ENCODE assay signal across 9 mouse cellular contexts in the genomic region with DNA sequence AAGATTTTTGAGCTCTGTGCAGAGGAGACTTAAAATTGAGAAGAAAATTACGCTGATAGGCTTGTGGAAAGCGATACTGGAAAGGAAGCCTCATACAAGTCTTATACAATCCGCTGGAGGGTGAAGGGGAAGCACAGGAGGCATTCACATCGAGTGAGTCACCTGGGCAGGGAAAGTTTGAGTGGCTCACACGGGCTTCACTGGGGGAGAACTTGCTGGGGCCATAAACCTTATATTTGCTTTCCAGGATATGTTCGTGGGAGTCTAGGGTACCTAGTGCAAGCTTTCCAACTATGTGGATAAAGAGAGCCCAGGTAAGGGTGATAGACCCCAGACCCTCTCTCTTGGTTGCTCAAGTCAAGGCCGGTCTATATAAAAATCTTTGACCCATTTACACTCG.
DNase-seq lines count a peak whose midpoint lies in the region; ATAC-seq lines count a peak whose summit lies in the region.
"Had no signal": no experiment of that assay in that cellular context is flagged by ENCODE, and none has a peak within 500 bp of the region (broad histone marks: within the 10 kb centered on the region; RNA-seq: fewer than 3 reads in every experiment).

No protein-coding gene starts in this region.

- no peaks in the 10 kb centered on the region for H3K27me3 ChIP-seq in hindbrain, embryonic 16.5 days (replicated peaks; ENCODE audit: control insufficient read depth, insufficient read depth, low read length)

- H3K4me2 ChIP-seq in hindbrain, embryonic 16.5 days (ENCODE audit: low read length): peak overlapping the region; percentile 42

- no peak for ATAC-seq in hindbrain, embryonic 16.5 days

- 12% methylated on average over 8 of the region's 8 CpGs for whole genome bisulfite sequencing in hindbrain, embryonic 16.5 days

- H3K36me3 ChIP-seq in hindbrain, embryonic 16.5 days (ENCODE audit: control insufficient read depth, insufficient read depth, low read length): no peaks in the 10 kb centered on the region

- no peak overlapping the region for H3K4me3 ChIP-seq in hindbrain, embryonic 16.5 days (ENCODE audit: low read length)

- H3K27ac ChIP-seq in hindbrain, embryonic 16.5 days (ENCODE audit: low read depth, low read length): no peak overlapping the region

- DNase-seq in urinary bladder, postnatal 14 days (ENCODE audit: low spot score): peak; percentile 50
- DNase-seq in urinary bladder, postnatal 4 days (ENCODE audit: low spot score in 2 of 2): no peak
- peak; percentile 25 for DNase-seq in lung, postnatal 10 days
- DNase-seq in adrenal gland, postnatal 14 days: no peak
- no peak for DNase-seq in cerebellum, adult 11-12 months
- no peak for DNase-seq in thymus, postnatal 4 days
- DNase-seq in right cerebral cortex, postnatal 25 days: no peak
- DNase-seq: cerebellum, postnatal 25 days had no signal

- no peaks in the 10 kb centered on the region for H3K9me3 ChIP-seq in hindbrain, embryonic 16.5 days (ENCODE audit: control insufficient read depth, low read length)

- H3K9ac ChIP-seq in hindbrain, embryonic 16.5 days (ENCODE audit: low read depth, low read length): no peak overlapping the region

- H3K4me1 ChIP-seq in hindbrain, embryonic 16.5 days (ENCODE audit: control insufficient read depth, insufficient read depth, low read depth, low read length): peaks cover 7% of the 10 kb centered on the region

Comparison
In these comparisons a context has a peak if more than half of its experiments do, and no peak if none do; other contexts are left out.
1. DNase-seq: peak in urinary bladder, postnatal 14 days (single experiment) and lung, postnatal 10 days (single experiment); none in urinary bladder, postnatal 4 days (0 of 2), adrenal gland, postnatal 14 days (single experiment), cerebellum, adult 11-12 months (single experiment), thymus, postnatal 4 days (single experiment) and right cerebral cortex, postnatal 25 days (single experiment).